Mouse (Mus musculus): ENCODE results near the gene Olfr453. TPM values are rescaled to one million over a fixed set of nuclear protein-coding genes. Genes with fewer than 3 reads are reported as not detected.

Olfr453 gene
- not detected in 2 replicates for polyA plus RNA-seq (2014; fragmentation: Nextera tagmentation; extraction: Ambion mirVana)

GRCm38 (mm10) chr6:42739071-42739470 is at the start of gene Olfr453:
TSS of gene Olfr453 (plus strand) at chr6:42739371.
- no peak within 1 kb of the TSS for H3K27ac ChIP-seq (ENCODE audit: low read depth, low read length)
- no peak within 1 kb of the TSS for H3K4me3 ChIP-seq (ENCODE audit: low read depth, low read length)
- ATAC-seq (ENCODE audit: insufficient read depth, low FRiP score, low TSS enrichment) (no peak), DNase-seq (ENCODE audit: low spot score) (no peak)
- H3K27me3 ChIP-seq (ENCODE audit: control insufficient read depth, insufficient read depth, low read length): no peaks in the 10 kb centered on the region
- no peaks in the 10 kb centered on the region for H3K9me3 ChIP-seq (ENCODE audit: control insufficient read depth, low read length)
- no peaks in the 10 kb centered on the region for H3K4me1 ChIP-seq (ENCODE audit: control insufficient read depth, insufficient read depth, low read length)
- 92% methylated on average over 1 of the region's 1 CpGs for WGBS
- no peaks in the 10 kb centered on the region for H3K36me3 ChIP-seq (ENCODE audit: control insufficient read depth, insufficient read depth, low read length)
- H3K9ac ChIP-seq (ENCODE audit: low read length): no peak within 1 kb of the TSS
- no peak within 1 kb of the TSS for H3K4me2 ChIP-seq (ENCODE audit: low read depth)

GRCm38 (mm10) chr6:42689761-42690160 is 49.4 kb upstream of the Olfr453 start:
- DNase-seq (ENCODE audit: low spot score): no peak
- no peak overlapping the region for H3K4me3 ChIP-seq (ENCODE audit: low read depth, low read length)
- H3K4me1 ChIP-seq (ENCODE audit: control insufficient read depth, insufficient read depth, low read length): peaks cover 5% of the 10 kb centered on the region; the same call in 1 of the 2 replicates
- no peaks in the 10 kb centered on the region for H3K27me3 ChIP-seq (ENCODE audit: control insufficient read depth, insufficient read depth, low read length)
- no peak for ATAC-seq (ENCODE audit: insufficient read depth, low FRiP score, low TSS enrichment)
- no peak overlapping the region for H3K9ac ChIP-seq (ENCODE audit: low read length)
- H3K27ac ChIP-seq (ENCODE audit: low read depth, low read length): no peak overlapping the region
- H3K36me3 ChIP-seq (ENCODE audit: control insufficient read depth, insufficient read depth, low read length): peaks cover 7% of the 10 kb centered on the region
- no peak overlapping the region for H3K4me2 ChIP-seq (ENCODE audit: low read depth)
- H3K9me3 ChIP-seq (ENCODE audit: control insufficient read depth, low read length): no peaks in the 10 kb centered on the region

- Histone ChIP-seq H3K4me2 (ENCODE audit: low read depth) (peak overlapping the region; percentile 73), H3K4me3 (ENCODE audit: low read depth, low read length) (peak overlapping the region; percentile 77), H3K4me1 (ENCODE audit: control insufficient read depth, insufficient read depth, low read length) (peaks cover 5% of the 10 kb centered on the region; the same call in 1 of the 2 replicates), H3K9me3 (ENCODE audit: control insufficient read depth, low read length) (no peaks in the 10 kb centered on the region), H3K27ac (ENCODE audit: low read depth, low read length) (peak overlapping the region; percentile 95), H3K27me3 (ENCODE audit: control insufficient read depth, insufficient read depth, low read length) (no peaks in the 10 kb centered on the region), H3K9ac (ENCODE audit: low read length) (peak overlapping the region; percentile 93), H3K36me3 (ENCODE audit: control insufficient read depth, insufficient read depth, low read length) (no peaks in the 10 kb centered on the region)
- ATAC-seq (ENCODE audit: insufficient read depth, low FRiP score, low TSS enrichment): peak; percentile 86
- 0% methylated on average over 10 of the region's 10 CpGs for WGBS
- peak; percentile 89 for DNase-seq (ENCODE audit: low spot score)
Observed at GRCm38 (mm10) chr6:42692154-42692516, 47.0 kb upstream of the Olfr453 start.

- ATAC-seq (ENCODE audit: insufficient read depth, low FRiP score, low TSS enrichment) (peak; percentile 91), DNase-seq (ENCODE audit: low spot score) (peak; percentile 89)
- WGBS: under 1% methylated on average over 32 of the region's 32 CpGs
- Histone ChIP-seq H3K4me2 (ENCODE audit: low read depth) (peak overlapping the region; percentile 73), H3K27me3 (ENCODE audit: control insufficient read depth, insufficient read depth, low read length) (no peaks in the 10 kb centered on the region), H3K36me3 (ENCODE audit: control insufficient read depth, insufficient read depth, low read length) (no peaks in the 10 kb centered on the region), H3K9ac (ENCODE audit: low read length) (peak overlapping the region; percentile 93), H3K4me1 (ENCODE audit: control insufficient read depth, insufficient read depth, low read length) (peaks cover 5% of the 10 kb centered on the region; the same call in 1 of the 2 replicates), H3K9me3 (ENCODE audit: control insufficient read depth, low read length) (no peaks in the 10 kb centered on the region), H3K4me3 (ENCODE audit: low read depth, low read length) (peak overlapping the region; percentile 77), H3K27ac (ENCODE audit: low read depth, low read length) (peak overlapping the region; percentile 95)
Observed at GRCm38 (mm10) chr6:42692517-42693190, 46.5 kb upstream of the Olfr453 start.

- peak; percentile 100 for ATAC-seq (ENCODE audit: insufficient read depth, low FRiP score, low TSS enrichment)
- H3K9me3 ChIP-seq (ENCODE audit: control insufficient read depth, low read length): no peaks in the 10 kb centered on the region
- WGBS: 2% methylated on average over 28 of the region's 28 CpGs
Observed at GRCm38 (mm10) chr6:42709291-42710211, 29.6 kb upstream of the Olfr453 start, which contains the start of gene Tcaf1. TSS of gene Tcaf1 (minus strand) at chr6:42710088.

GRCm38 (mm10) chr6:42714668-42715067 is 24.5 kb upstream of the Olfr453 start:
- DNase-seq (ENCODE audit: low spot score) (no peak), ATAC-seq (ENCODE audit: insufficient read depth, low FRiP score, low TSS enrichment) (no peak)
- Histone ChIP-seq H3K27me3 (ENCODE audit: control insufficient read depth, insufficient read depth, low read length) (no peaks in the 10 kb centered on the region), H3K27ac (ENCODE audit: low read depth, low read length) (no peak overlapping the region), H3K36me3 (ENCODE audit: control insufficient read depth, insufficient read depth, low read length) (no peaks in the 10 kb centered on the region), H3K4me1 (ENCODE audit: control insufficient read depth, insufficient read depth, low read length) (no peaks in the 10 kb centered on the region), H3K9ac (ENCODE audit: low read length) (no peak overlapping the region), H3K9me3 (ENCODE audit: control insufficient read depth, low read length) (no peaks in the 10 kb centered on the region), H3K4me2 (ENCODE audit: low read depth) (no peak overlapping the region), H3K4me3 (ENCODE audit: low read depth, low read length) (no peak overlapping the region)
- 77% methylated on average over 8 of the region's 8 CpGs for WGBS

More at GRCm38 (mm10) chr6:42709291-42710211, 29.6 kb upstream of the Olfr453 start, which contains the start of gene Tcaf1:
- H3K4me3 ChIP-seq (ENCODE audit: low read depth, low read length): peak within 1 kb of the TSS; percentile 74
- peak within 1 kb of the TSS; percentile 88 for H3K9ac ChIP-seq (ENCODE audit: low read length)
- peak within 1 kb of the TSS; percentile 71 for H3K4me2 ChIP-seq (ENCODE audit: low read depth)
- peak; percentile 84 for DNase-seq (ENCODE audit: low spot score)
- no peaks in the 10 kb centered on the region for H3K36me3 ChIP-seq (ENCODE audit: control insufficient read depth, insufficient read depth, low read length)
- no peaks in the 10 kb centered on the region for H3K27me3 ChIP-seq (ENCODE audit: control insufficient read depth, insufficient read depth, low read length)
- H3K4me1 ChIP-seq (ENCODE audit: control insufficient read depth, insufficient read depth, low read length): 0 out of 2 replicates have a peak, but pooled peaks cover 2% of the 10 kb centered on the region
- peak within 1 kb of the TSS; percentile 92 for H3K27ac ChIP-seq (ENCODE audit: low read depth, low read length)

GRCm38 (mm10) chr6:42717973-42718372 is 21.2 kb upstream of the Olfr453 start:
- Histone ChIP-seq H3K27me3 (ENCODE audit: control insufficient read depth, insufficient read depth, low read length) (no peaks in the 10 kb centered on the region), H3K36me3 (ENCODE audit: control insufficient read depth, insufficient read depth, low read length) (no peaks in the 10 kb centered on the region), H3K27ac (ENCODE audit: low read depth, low read length) (no peak overlapping the region), H3K9ac (ENCODE audit: low read length) (no peak overlapping the region), H3K4me3 (ENCODE audit: low read depth, low read length) (no peak overlapping the region), H3K4me2 (ENCODE audit: low read depth) (no peak overlapping the region), H3K4me1 (ENCODE audit: control insufficient read depth, insufficient read depth, low read length) (no peaks in the 10 kb centered on the region), H3K9me3 (ENCODE audit: control insufficient read depth, low read length) (no peaks in the 10 kb centered on the region)
- ATAC-seq (ENCODE audit: insufficient read depth, low FRiP score, low TSS enrichment): no peak
- DNase-seq (ENCODE audit: low spot score): no peak

- ATAC-seq (ENCODE audit: insufficient read depth, low FRiP score, low TSS enrichment): no peak
- WGBS: 80% methylated on average over 5 of the region's 5 CpGs
- H3K4me2 ChIP-seq (ENCODE audit: low read depth): no peak overlapping the region
Observed at GRCm38 (mm10) chr6:42742303-42742702, 3.1 kb downstream of the Olfr453 start.

More at GRCm38 (mm10) chr6:42742303-42742702, 3.1 kb downstream of the Olfr453 start:
- DNase-seq (ENCODE audit: low spot score): no peak
- Histone ChIP-seq H3K27ac (ENCODE audit: low read depth, low read length) (no peak overlapping the region), H3K9me3 (ENCODE audit: control insufficient read depth, low read length) (no peaks in the 10 kb centered on the region), H3K9ac (ENCODE audit: low read length) (no peak overlapping the region), H3K27me3 (ENCODE audit: control insufficient read depth, insufficient read depth, low read length) (no peaks in the 10 kb centered on the region), H3K36me3 (ENCODE audit: control insufficient read depth, insufficient read depth, low read length) (no peaks in the 10 kb centered on the region), H3K4me3 (ENCODE audit: low read depth, low read length) (no peak overlapping the region), H3K4me1 (ENCODE audit: control insufficient read depth, insufficient read depth, low read length) (no peaks in the 10 kb centered on the region)
